Mouse (Mus musculus) CH12.LX (cell line): ENCODE data around the gene Sh2d6.

Experiments
- CTCF ChIP-seq, 2 experiments: IDR thresholded peaks in 1 of 2; conservative IDR thresholded peaks in 1 of 2; 2 replicates each; pipeline ENCODE4 v1.5.1; 2011 to 2012; ENCODE audit warnings: low read depth in 2 of 2, low read length in 2 of 2, improper control_type of control experiment in 1 of 2, inconsistent platforms in 1 of 2, mild to moderate bottlenecking in 1 of 2, moderate library complexity in 1 of 2
- EP300 ChIP-seq: IDR thresholded peaks from 2 replicates; pipeline ENCODE4 v1.6.1; 2011; ENCODE audit warnings: low read length, improper control_type of control experiment
- GABPA ChIP-seq: IDR thresholded peaks from 2 replicates; pipeline ENCODE4 v1.6.1; 2012; ENCODE audit warnings: low read depth, low read length, improper control_type of control experiment, inconsistent platforms; ENCODE audit not compliant: insufficient replicate concordance
- HCFC1 ChIP-seq: IDR thresholded peaks from 2 replicates; pipeline ENCODE4 v1.6.1; 2012; ENCODE audit warnings: low read depth, mild to moderate bottlenecking, inconsistent platforms, low read length, improper control_type of control experiment
- MYC ChIP-seq: IDR thresholded peaks from 2 replicates; pipeline ENCODE4 v1.6.1; 2011; ENCODE audit warnings: low read depth, mild to moderate bottlenecking, improper control_type of control experiment, low read length
- SMC3 ChIP-seq: IDR thresholded peaks from 2 replicates; pipeline ENCODE4 v1.6.1; 2011; ENCODE audit warnings: low read depth, low read length, improper control_type of control experiment
- USF1 ChIP-seq: IDR thresholded peaks from 2 replicates; pipeline ENCODE4 v1.6.1; 2014; ENCODE audit warnings: low read depth, mild to moderate bottlenecking, inconsistent platforms, low read length, improper control_type of control experiment

GRCm38 (mm10) chr6:72570644-72571397, 49.3 kb upstream of the Sh2d6 start:
- TF ChIP-seq EP300 = no peak
- TF ChIP-seq CTCF (conservative IDR thresholded peaks at IDR 0.05 in 1 of 2, IDR thresholded peaks at IDR 0.05 in 1 of 2; ENCODE audit: low read depth in 2 of 2, low read length in 2 of 2) = no peak
- no peak for TF ChIP-seq HCFC1
- no peak for TF ChIP-seq SMC3
- no peak for TF ChIP-seq GABPA
- TF ChIP-seq USF1 = no peak
- TF ChIP-seq MYC = no peak
